Mouse (Mus musculus) heart, postnatal 0 days (tissue): Measurements from ENCODE around the gene Peli2. TPM values are rescaled to one million over a fixed set of nuclear protein-coding genes. Genes with fewer than 3 reads are reported as not detected.

Experiments used
- ATAC-seq: fragments of 200-750 bp; cut with Nextera tagmentation; 2 replicates; pipeline ENCODE4 v1.8.0; 2017; ENCODE audit warnings: low read depth, moderate number of reproducible peaks, moderate library complexity; ENCODE audit not compliant: insufficient read depth
- DNase-seq: peaks from one replicate; pipeline ENCODE4 v3.0.0-alpha.2; 2016; ENCODE audit warnings: low spot score
- H3K27ac ChIP-seq: fragments of 300-500 bp; sonication (generic); 2 replicates; pipeline ENCODE4 v1.5.1; 2014; ENCODE audit warnings: low read depth, mild to moderate bottlenecking
- H3K27me3 ChIP-seq: fragments of 300-500 bp; sonication (generic); 2 replicates; pipeline ENCODE4 v1.6.1; 2014; ENCODE audit warnings: low read length, mixed read lengths; ENCODE audit not compliant: control insufficient read depth, insufficient read depth
- H3K36me3 ChIP-seq: fragments of 300-500 bp; sonication (generic); replicated peaks from 2 replicates; pipeline ENCODE4 v1.6.1; 2014; ENCODE audit warnings: low read length, mixed read lengths; ENCODE audit not compliant: control insufficient read depth, insufficient read depth
- H3K4me1 ChIP-seq: fragments of 300-500 bp; sonication (generic); 2 replicates; pipeline ENCODE4 v1.6.1; 2014; ENCODE audit warnings: antibody characterized with exemption; ENCODE audit not compliant: control insufficient read depth, insufficient read depth
- H3K4me2 ChIP-seq: fragments of 300-500 bp; sonication (generic); 2 replicates; pipeline ENCODE4 v1.6.1; 2014; ENCODE audit warnings: low read depth, mild to moderate bottlenecking, low read length, moderate library complexity
- H3K4me3 ChIP-seq: fragments of 300-500 bp; sonication (generic); 2 replicates; pipeline ENCODE4 v1.5.1; 2014; ENCODE audit warnings: low read depth, low read length
- H3K9ac ChIP-seq: fragments of 300-500 bp; sonication (generic); replicated peaks from 2 replicates; pipeline ENCODE4 v1.6.1; 2014; ENCODE audit warnings: low read depth, low read length, mixed read lengths
- H3K9me3 ChIP-seq: fragments of 300-500 bp; sonication (generic); replicated peaks from 2 replicates; pipeline ENCODE4 v1.6.1; 2016; ENCODE audit warnings: low read length; ENCODE audit not compliant: control insufficient read depth
- CTCF ChIP-seq: IDR thresholded peaks from 2 replicates; pipeline ENCODE4 v1.5.1; 2016; ENCODE audit warnings: antibody characterized with exemption, control low read depth, low read depth
- EP300 ChIP-seq: IDR thresholded peaks from 2 replicates; pipeline ENCODE4 v1.6.1; 2016; ENCODE audit warnings: antibody characterized with exemption, low read depth
- whole genome bisulfite sequencing: fragments of 180-500 bp; shearing (Covaris S2); extraction: QIAGEN DNeasy Blood & Tissue Kit; methylation state at CpG from one replicate; pipeline ENCODE4 v1.1.7; 2014; 5-methylcytosine and 5-hydroxymethylcytosine counted together
- polyA plus RNA-seq: library from polyadenylated mRNA; unstranded; fragments of >200 nt; fragmentation: Nextera tagmentation; extraction: Ambion mirVana; gene quantifications from 2 replicates; pipeline ENCODE4 v1.2.1, GENCODE M21; 2015
- total RNA-seq: library from RNA; depleted of rRNA; stranded (reverse); fragments of >200 nt; gene quantifications from 2 replicates; pipeline ENCODE4 v1.2.3, GENCODE M21; 2014; ENCODE audit warnings: low replicate concordance

The Peli2 gene
- total and polyA plus RNA-seq, 2 experiments from 2014 or later: 2.1 to 18.2 TPM

DNA sequence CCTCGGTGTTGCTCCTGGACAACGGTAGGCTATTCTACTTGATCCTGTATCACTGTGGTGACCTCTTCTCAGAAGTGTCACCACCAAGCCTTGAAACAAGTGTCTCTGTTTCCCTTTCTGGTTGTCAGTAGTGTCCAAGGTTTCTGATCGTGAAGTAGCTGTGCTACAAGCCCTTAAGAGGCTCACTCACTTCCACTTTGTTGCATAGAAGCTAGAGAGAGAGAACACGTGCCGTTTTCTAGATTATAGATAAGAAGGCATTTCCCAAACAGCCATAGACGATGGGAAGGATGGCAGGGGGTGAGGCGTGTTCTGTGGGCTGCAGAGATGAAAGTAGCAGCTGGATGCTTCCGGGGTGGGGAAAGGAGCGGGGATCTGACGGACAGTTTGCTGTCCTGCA is 132.6 kb downstream of the Peli2 start:
- ATAC-seq: no peak
- no peak for TF ChIP-seq EP300
- no peak for TF ChIP-seq CTCF
- H3K4me2 ChIP-seq: no peak overlapping the region
- no peak for DNase-seq
- H3K4me3 ChIP-seq: no peak overlapping the region
- H3K9ac ChIP-seq: no peak overlapping the region
- H3K27me3 ChIP-seq: peaks cover 20% of the 10 kb centered on the region; the same call in 1 of the 2 replicates
- H3K27ac ChIP-seq: no peak overlapping the region
- no peaks in the 10 kb centered on the region for H3K36me3 ChIP-seq
- WGBS: 34% methylated on average over 10 of the region's 10 CpGs
- H3K4me1 ChIP-seq: no peaks in the 10 kb centered on the region
- no peaks in the 10 kb centered on the region for H3K9me3 ChIP-seq

GRCm38 (mm10) chr14:48254696-48255095 is 134.1 kb downstream of the Peli2 start:
- H3K4me2 ChIP-seq: no peak overlapping the region
- H3K9ac ChIP-seq: no peak overlapping the region
- H3K9me3 ChIP-seq: no peaks in the 10 kb centered on the region
- ATAC-seq (no peak), DNase-seq (no peak)
- no peak overlapping the region for H3K4me3 ChIP-seq
- peaks cover 21% of the 10 kb centered on the region; the same call in 1 of the 2 replicates for H3K27me3 ChIP-seq
- H3K36me3 ChIP-seq: no peaks in the 10 kb centered on the region
- WGBS: 79% methylated on average over 8 of the region's 8 CpGs
- H3K27ac ChIP-seq: no peak overlapping the region
- no peak for TF ChIP-seq EP300
- no peak for TF ChIP-seq CTCF
- no peaks in the 10 kb centered on the region for H3K4me1 ChIP-seq

- no peak for DNase-seq
- Histone ChIP-seq H3K4me1 (no peaks in the 10 kb centered on the region), H3K4me3 (no peak overlapping the region), H3K27ac (no peak overlapping the region), H3K36me3 (no peaks in the 10 kb centered on the region), H3K27me3 (peaks cover 23% of the 10 kb centered on the region; the same call in 1 of the 2 replicates), H3K9ac (no peak overlapping the region), H3K4me2 (no peak overlapping the region), H3K9me3 (no peaks in the 10 kb centered on the region)
- no peak for ATAC-seq
- TF ChIP-seq CTCF (no peak), EP300 (no peak)
- 56% methylated on average over 5 of the region's 5 CpGs for WGBS
Observed at GRCm38 (mm10) chr14:48255290-48255689, 134.7 kb downstream of the Peli2 start.

DNA sequence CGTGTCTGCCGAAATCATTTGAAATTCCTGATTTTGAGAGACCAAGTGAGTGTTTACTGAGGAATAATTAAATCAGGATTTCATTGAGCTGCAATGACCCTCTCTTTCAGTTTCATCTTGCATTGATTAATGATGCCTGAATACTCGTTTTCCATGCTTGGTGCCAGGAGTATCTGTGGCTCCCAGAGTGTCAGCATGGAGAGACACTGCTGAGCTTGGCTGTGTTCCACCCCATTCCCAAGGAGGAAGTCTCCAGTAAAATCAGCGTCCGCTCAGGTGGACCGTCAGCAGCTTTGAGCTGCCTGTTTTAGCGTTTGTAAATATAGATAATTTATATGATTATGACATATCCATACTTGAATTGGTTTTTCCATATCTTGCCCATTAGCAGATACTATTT is 137.1 kb downstream of the Peli2 start:
- no peak overlapping the region for H3K27ac ChIP-seq
- H3K27me3 ChIP-seq: peaks cover 15% of the 10 kb centered on the region; the same call in 1 of the 2 replicates
- TF ChIP-seq EP300 (no peak), CTCF (no peak)
- H3K4me3 ChIP-seq: no peak overlapping the region
- H3K4me1 ChIP-seq: no peaks in the 10 kb centered on the region
- no peaks in the 10 kb centered on the region for H3K9me3 ChIP-seq
- H3K4me2 ChIP-seq: no peak overlapping the region
- WGBS: 62% methylated on average over 7 of the region's 7 CpGs
- H3K36me3 ChIP-seq: no peaks in the 10 kb centered on the region
- ATAC-seq (no peak), DNase-seq (no peak)
- no peak overlapping the region for H3K9ac ChIP-seq

DNA sequence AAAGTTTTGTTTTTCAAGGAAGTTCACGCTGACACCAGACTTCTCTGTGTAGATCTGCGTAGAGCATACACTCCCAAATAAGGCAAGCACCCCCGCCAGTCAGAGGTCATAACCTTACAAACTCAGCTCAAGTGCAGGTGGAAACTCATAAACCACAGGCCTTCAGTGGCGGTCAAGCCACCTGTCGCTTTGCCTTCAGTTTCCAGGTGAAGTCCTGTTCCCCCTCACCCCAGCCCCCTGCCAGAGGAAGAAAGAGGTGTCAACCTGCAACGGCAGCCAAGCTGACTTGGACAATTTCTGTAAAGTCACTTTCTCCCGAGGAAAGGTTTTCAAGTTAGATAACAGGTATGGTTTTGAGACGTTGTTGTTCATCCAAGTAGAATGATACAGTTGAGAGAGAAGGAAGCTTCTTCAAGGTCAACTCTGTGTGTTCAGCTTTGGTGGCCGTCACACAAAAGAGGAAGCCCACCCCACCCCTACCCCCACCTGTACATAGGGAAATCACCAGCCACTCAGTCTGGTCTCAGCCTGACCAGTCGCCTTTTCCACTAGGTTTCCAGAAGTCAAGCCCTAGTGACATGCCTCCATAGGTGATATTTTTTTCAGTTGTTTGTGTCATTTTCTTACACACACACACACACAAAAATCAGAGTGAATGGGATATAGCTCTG is 138.2 kb downstream of the Peli2 start:
- Histone ChIP-seq H3K27me3 (peaks cover 15% of the 10 kb centered on the region; the same call in 1 of the 2 replicates), H3K36me3 (no peaks in the 10 kb centered on the region), H3K4me1 (no peaks in the 10 kb centered on the region), H3K4me2 (no peak overlapping the region), H3K9ac (no peak overlapping the region), H3K4me3 (no peak overlapping the region), H3K9me3 (no peaks in the 10 kb centered on the region), H3K27ac (no peak overlapping the region)
- TF ChIP-seq CTCF (no peak), EP300 (no peak)
- DNase-seq (no peak), ATAC-seq (no peak)
- WGBS: 73% methylated on average over 10 of the region's 10 CpGs

DNA sequence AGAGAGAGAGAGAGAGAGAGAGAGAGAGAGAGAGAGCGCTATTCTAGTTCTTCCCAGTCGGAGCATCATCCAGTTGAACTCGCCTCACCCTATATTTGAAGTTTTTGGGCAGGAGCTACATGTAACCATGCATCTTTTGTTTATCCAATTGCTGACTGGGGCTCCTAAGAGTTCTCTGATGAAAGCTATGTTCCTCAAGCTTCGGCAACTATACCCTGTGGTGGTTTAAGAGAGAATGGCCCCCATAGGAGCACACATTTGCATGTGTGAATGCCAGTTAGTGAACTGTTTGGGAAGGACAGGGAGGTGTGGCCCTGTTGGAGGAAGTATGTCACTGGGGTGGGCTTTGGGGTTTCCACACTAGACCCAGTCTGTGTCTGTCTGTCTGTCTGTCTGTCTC is 142.5 kb downstream of the Peli2 start:
- TF ChIP-seq EP300: no peak
- TF ChIP-seq CTCF: no peak
- peaks cover 4% of the 10 kb centered on the region; the same call in 1 of the 2 replicates for H3K27me3 ChIP-seq
- ATAC-seq (no peak), DNase-seq (no peak)
- no peak overlapping the region for H3K9ac ChIP-seq
- H3K4me3 ChIP-seq: no peak overlapping the region
- H3K9me3 ChIP-seq: no peaks in the 10 kb centered on the region
- H3K4me1 ChIP-seq: no peaks in the 10 kb centered on the region
- no peaks in the 10 kb centered on the region for H3K36me3 ChIP-seq
- no peak overlapping the region for H3K4me2 ChIP-seq
- H3K27ac ChIP-seq: no peak overlapping the region
- WGBS: 91% methylated on average over 4 of the region's 4 CpGs
